Mouse (Mus musculus) testis, adult 2 months (tissue): ENCODE results near the gene Gm609.

Experiments used
- CTCF ChIP-seq: fragments of 200-500 bp; IDR thresholded peaks from 2 replicates; pipeline ENCODE4 v1.5.1; 2012; ENCODE audit warnings: low read depth, mild to moderate bottlenecking, inconsistent platforms, low read length, moderate library complexity; ENCODE audit not compliant: control insufficient read depth, insufficient read depth, insufficient replicate concordance
- POLR2A ChIP-seq: fragments of 200-500 bp; IDR thresholded peaks from 2 replicates; pipeline ENCODE4 v1.6.1; 2012; ENCODE audit warnings: low read depth, mild to moderate bottlenecking, inconsistent platforms, low read length, moderate library complexity; ENCODE audit not compliant: control insufficient read depth

GRCm38 (mm10) chr16:45389833-45390232 lies 102.9 kb downstream of the Gm609 start:
- no peak for TF ChIP-seq POLR2A
- no peak for TF ChIP-seq CTCF
